Mouse (Mus musculus): Measurements from ENCODE around the gene Lpcat1. TPM values are rescaled to one million over a fixed set of nuclear protein-coding genes. Genes with fewer than 3 reads are reported as not detected.

Lpcat1 gene
- total RNA-seq, 2 experiments from 2014 or later, result 40.8 to 47.2 TPM

DNA sequence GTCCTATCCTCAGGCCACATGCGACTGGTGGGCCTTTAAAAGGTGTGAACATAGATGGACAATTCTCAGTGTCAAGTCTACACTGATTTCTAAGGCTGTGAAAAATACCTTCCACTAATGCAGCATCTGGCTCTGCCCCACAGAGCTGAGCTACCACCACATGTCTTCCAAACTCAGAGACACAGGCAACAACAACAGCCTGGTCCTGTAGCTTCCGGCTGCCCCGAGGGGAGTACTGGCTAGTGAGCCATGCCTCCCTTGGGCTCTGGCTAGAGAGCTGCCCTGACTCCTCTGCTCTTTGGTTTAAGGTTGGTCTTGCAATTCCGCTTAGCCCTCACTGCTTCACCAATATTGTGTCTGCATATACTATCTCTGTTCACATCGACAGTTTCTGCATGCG lies 16.3 kb downstream of the Lpcat1 start:
- Histone ChIP-seq H3K27ac (no peak overlapping the region), H3K4me3 (no peak overlapping the region)
- TF ChIP-seq CTCF (IDR thresholded peaks at IDR 0.05), result no peak
- DNase-seq (ENCODE audit: extremely low spot score in 1 of 2, low spot score in 2 of 2), result no peak
- intact Hi-C loops (cut with DNase I), result no loop called here

DNA sequence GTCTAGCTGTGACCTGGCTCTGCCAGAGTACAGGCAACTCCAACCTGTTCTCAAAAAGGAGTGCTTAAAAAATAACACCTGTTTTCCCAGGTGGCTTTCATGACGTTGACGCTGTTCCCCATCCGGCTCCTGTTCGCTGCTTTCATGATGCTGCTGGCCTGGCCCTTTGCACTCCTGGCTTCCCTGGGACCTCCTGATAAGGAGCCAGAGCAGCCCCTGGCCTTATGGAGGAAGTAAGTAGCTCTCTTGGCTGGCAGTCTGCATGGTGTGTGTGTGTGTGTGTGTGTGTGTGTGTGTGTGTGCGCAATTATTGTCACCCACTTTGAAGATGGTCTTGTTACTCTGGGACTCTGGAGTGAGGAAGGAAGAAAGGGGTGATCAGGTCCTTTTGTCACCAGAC lies 17.2 kb downstream of the Lpcat1 start:
- TF ChIP-seq CTCF (IDR thresholded peaks at IDR 0.05), result no peak
- Histone ChIP-seq H3K4me3 (no peak overlapping the region), H3K27ac (no peak overlapping the region)
- DNase-seq (ENCODE audit: extremely low spot score in 1 of 2, low spot score in 2 of 2), result no peak
- intact Hi-C loops (cut with DNase I), result no loop called here

DNA sequence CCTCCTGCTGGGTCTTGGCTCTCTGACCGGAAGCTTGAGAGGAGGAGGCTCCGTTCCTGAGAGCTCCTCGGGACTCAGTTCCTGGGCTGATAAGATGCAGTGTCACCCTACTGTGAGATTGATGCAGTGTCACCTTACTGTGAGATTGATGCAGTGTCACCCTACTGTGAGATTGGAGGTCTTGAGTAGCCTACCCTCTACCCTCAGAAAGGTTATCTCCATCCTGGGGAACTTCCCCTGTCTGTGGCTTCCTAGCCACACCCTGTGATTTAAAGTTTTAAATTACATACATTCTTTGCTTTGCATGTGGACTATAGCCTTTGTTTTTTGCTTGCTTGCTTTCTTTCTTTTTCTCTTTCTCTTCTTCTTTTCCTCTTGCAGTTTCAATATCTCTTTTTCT lies 21.1 kb downstream of the Lpcat1 start:
- no peak for DNase-seq (ENCODE audit: extremely low spot score in 1 of 2, low spot score in 2 of 2)
- intact Hi-C loops (cut with DNase I), result no loop called here
- H3K4me3 ChIP-seq, result no peak overlapping the region
- no peak for TF ChIP-seq CTCF (IDR thresholded peaks at IDR 0.05)
- no peak overlapping the region for H3K27ac ChIP-seq

DNA sequence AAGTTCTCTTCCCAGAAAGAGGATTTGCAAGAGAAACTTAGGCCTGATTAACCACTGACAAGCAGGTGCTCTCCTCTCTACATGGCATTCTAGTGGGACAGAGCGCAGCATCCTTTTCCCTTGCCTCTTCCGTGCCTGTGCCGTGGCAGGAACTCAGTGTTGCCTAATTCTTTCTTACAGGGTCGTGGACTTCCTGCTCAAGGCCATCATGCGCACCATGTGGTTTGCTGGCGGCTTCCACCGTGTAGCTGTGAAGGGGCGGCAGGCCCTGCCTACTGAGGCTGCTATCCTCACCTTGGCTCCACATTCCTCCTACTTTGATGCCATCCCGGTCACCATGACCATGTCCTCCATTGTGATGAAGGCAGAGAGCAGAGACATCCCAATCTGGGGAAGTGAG lies 21.7 kb downstream of the Lpcat1 start:
- no peak overlapping the region for H3K27ac ChIP-seq
- intact Hi-C loops (cut with DNase I), result no loop called here
- TF ChIP-seq CTCF (IDR thresholded peaks at IDR 0.05), result no peak
- no peak overlapping the region for H3K4me3 ChIP-seq
- DNase-seq (ENCODE audit: extremely low spot score in 1 of 2, low spot score in 2 of 2), result no peak

DNA sequence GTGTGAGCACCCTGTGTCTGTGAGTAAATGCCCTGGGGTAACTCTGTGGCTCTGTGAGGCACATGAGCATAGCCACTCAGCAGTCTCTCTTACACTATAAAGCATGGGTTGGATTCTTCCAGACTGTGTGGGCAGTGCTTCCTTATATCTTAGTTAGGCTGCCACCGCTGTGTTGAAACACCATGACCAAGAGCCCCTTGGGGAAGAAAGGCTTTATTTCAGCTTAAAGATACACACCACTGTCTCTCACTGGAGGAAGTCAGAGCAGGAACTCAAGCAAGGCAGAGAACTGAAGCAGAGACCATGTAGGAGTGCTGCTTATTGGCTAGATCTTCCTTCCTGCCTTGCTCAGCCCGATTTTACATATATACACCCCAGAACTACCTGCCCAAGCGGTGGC lies 23.0 kb downstream of the Lpcat1 start:
- peak overlapping the region; percentile 13; the same call in 1 of the 2 replicates for H3K27ac ChIP-seq
- intact Hi-C loops (cut with DNase I), result no loop called here
- TF ChIP-seq CTCF (IDR thresholded peaks at IDR 0.05), result no peak
- no peak overlapping the region for H3K4me3 ChIP-seq
- DNase-seq (ENCODE audit: extremely low spot score in 1 of 2, low spot score in 2 of 2), result no peak

DNA sequence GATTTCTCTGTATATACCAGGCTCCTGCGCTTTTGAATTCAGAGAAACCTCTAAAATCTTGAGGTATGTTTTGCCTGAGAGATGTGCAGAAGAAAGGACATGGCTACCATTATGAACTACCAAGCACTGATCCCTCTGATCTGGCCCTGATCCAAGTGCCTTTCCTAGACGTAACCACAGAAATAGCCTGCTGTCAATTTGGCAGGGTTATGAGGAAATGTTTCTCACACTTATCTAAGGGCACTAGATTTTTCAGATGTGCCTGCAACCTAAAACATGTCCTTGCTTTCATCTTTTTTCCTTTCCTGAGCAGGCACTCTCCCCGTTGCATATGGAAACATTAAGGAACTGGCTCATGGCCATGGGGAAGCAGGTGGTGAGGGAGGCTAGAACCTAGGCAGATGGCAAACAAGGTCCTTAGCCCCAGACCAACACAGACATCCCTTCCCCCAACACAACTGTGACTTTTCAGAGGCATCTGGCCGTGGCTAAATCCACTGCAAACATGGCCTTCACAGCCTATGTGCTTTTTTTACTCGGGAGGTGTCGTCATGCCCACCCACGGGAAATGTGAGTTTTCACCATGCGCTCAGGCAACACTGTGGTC lies 23.7 kb downstream of the Lpcat1 start:
- peak in 1 of 2 experiments; percentile 26 for DNase-seq (ENCODE audit: extremely low spot score in 1 of 2, low spot score in 2 of 2)
- Histone ChIP-seq H3K4me3 (no peak overlapping the region), H3K27ac (peak overlapping the region; percentile 13; the same call in 1 of the 2 replicates)
- intact Hi-C loops (cut with DNase I), result no loop called here
- TF ChIP-seq CTCF (IDR thresholded peaks at IDR 0.05), result no peak

DNA sequence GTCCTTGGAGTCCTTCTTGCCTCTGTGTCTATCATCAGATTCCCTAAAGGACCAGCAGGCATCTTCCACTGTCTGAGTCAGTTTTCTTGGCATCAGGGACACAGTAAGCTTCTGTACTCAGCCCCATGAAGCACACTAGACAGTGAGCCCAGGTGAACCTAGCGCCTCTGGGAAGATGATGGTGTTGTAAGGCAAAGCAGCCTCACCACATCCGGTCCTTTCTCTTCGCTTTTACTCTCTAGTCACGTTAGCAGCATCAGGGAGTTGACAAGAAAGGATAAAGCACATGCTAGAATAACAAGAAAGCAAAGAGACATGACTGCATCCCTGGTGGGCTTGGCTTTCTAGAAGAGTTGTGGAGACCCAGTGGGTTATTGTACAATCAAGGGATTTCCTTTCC lies 26.2 kb downstream of the Lpcat1 start:
- intact Hi-C loops (cut with DNase I), result no loop called here
- DNase-seq (ENCODE audit: extremely low spot score in 1 of 2, low spot score in 2 of 2), result no peak
- Histone ChIP-seq H3K27ac (no peak overlapping the region), H3K4me3 (no peak overlapping the region)
- no peak for TF ChIP-seq CTCF (IDR thresholded peaks at IDR 0.05)

DNA sequence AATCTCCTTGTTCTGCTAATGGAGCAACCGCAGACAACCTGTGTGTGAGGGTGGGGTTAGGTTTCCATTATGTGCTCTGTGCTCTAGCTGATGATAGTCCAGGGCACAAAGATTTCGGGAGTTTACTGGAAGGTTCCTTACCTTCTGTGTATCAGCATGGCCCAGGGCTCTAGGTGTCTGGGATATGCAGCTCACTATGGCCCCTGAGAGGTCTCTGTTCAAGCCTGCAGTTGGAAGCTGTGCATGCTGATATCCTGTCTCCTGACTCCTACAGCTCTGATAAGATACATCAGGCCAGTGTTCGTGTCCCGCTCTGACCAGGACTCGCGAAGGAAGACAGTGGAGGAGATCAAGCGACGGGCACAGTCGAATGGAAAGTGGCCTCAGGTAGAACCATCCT lies 27.5 kb downstream of the Lpcat1 start:
- TF ChIP-seq CTCF (IDR thresholded peaks at IDR 0.05), result no peak
- H3K27ac ChIP-seq, result no peak overlapping the region
- intact Hi-C loops (cut with DNase I), result no loop called here
- no peak for DNase-seq (ENCODE audit: extremely low spot score in 1 of 2, low spot score in 2 of 2)
- no peak overlapping the region for H3K4me3 ChIP-seq

DNA sequence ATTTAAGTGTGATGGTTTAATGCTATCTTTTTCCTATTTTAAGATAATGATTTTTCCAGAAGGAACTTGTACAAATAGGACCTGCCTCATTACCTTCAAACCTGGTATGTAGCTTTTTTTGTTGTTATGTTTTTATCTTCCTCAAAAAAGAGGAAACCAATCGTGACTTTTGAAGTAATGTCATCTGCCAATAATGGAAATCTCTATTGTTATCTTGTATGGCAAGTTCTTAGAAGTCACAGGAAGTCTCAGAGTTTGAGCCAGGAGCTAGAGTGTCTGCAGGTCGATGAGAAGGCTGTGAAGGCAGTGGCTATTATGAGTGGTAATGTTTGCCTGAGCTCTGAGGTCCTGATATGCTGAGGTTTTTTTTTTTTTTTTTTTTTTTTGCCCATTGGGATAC lies 29.1 kb downstream of the Lpcat1 start:
- DNase-seq (ENCODE audit: extremely low spot score in 1 of 2, low spot score in 2 of 2), result no peak
- Histone ChIP-seq H3K4me3 (no peak overlapping the region), H3K27ac (no peak overlapping the region)
- intact Hi-C loops (cut with DNase I), result no loop called here
- no peak for TF ChIP-seq CTCF (IDR thresholded peaks at IDR 0.05)

DNA sequence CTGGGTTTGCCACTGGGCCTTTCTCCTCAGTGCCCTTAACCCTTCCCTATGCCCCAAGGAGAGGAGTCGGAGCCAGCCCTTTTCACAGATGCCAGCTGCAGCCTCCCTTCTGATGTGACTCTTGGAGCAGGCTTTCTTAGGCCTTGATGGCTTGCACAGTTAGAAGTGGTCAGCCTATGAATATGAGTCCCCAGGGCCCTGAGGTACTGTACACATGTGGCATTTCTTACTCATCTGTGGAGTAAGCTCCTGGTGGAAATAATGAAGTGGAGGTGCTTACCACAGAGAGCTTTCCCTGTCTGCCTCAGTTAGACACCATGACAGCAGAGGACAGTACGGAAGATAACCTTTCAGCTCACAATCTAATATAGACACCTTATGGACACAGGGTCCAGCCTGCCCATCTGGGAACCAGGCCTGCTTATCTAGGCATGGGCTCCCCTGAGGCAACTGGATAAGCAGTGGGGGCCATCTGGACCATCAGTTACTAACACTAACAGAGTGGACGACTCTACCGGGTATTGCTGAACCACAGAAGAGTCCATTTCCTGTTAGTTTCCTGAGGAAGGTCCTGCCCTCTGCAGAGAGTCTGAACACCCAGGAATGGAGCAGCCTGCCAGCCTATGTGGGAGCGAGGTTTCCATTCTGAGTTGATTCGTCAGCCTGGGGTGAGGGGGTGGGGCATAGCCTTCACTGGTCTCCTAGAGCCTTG lies 33.1 kb downstream of the Lpcat1 start:
- intact Hi-C loops (cut with DNase I), result no loop called here
- TF ChIP-seq CTCF (IDR thresholded peaks at IDR 0.05), result no peak
- Histone ChIP-seq H3K4me3 (no peak overlapping the region), H3K27ac (no peak overlapping the region)
- DNase-seq (ENCODE audit: extremely low spot score in 1 of 2, low spot score in 2 of 2), result no peak

DNA sequence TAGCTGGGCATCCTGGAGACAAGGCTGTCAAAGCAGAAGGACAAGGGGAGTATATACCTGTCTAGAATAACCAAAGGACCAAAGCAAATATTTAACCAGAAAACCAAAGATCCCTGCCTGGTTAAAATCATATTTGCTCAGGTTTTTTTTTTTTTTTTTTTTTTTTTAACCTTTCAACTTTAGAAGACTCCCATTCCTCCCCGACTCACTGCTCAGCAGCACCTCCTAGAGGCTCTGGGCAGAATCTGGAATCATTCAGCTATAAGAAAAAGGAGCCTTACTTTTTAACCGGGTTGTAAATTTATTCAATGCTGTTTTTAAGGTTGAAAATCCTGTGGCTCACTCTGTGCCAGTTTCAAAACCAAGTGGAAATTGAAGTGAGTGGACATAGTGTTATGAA lies 35.7 kb downstream of the Lpcat1 start:
- H3K27ac ChIP-seq, result no peak overlapping the region
- intact Hi-C loops (cut with DNase I), result no loop called here

DNA sequence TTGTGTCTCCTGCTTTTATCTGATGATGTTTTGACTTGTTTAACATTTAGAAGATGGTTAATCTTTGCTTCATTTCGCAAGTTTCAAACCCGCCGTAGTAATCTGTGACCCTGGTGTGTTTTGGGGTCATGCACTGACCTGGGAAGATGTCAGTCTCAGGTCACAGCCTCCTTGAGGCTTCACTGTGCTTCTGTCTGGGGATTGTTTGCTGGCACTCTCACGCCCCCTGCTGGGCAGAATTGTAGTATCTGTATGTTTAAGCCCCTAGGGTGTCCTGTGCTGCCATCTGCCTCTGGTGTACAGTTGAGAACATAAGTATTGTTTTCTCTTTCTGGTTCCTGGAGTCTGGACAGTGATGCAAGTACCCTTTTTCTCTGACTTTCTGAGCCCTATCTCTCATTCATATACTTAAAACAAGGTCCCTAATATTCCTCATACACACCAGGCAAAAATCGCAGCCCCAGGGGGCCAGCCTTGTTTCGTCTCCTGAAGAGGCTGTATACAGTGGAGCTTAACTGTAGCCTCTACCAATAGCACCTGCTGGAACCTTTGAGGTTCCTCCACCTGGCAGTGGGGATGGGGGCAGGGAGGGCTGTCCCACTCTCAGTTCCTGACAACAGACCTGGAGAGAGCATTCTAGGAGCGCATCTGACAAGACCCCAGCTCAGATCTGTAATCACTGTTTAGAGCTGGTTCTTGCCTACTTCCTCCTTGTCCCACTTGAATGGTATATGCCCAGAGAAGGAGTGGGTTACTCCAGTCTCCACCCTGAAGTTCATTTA lies 38.9 kb downstream of the Lpcat1 start:
- peak; percentile 96 for TF ChIP-seq CTCF (IDR thresholded peaks at IDR 0.05)

More for the DNA sequence above, 35.7 kb downstream of the Lpcat1 start:
- no peak for DNase-seq (ENCODE audit: extremely low spot score in 1 of 2, low spot score in 2 of 2)
- H3K4me3 ChIP-seq, result no peak overlapping the region
- TF ChIP-seq CTCF (IDR thresholded peaks at IDR 0.05), result peak; percentile 58

More for the DNA sequence above, 38.9 kb downstream of the Lpcat1 start:
- DNase-seq (ENCODE audit: extremely low spot score in 1 of 2, low spot score in 2 of 2), result peak; percentile 83 to 87
- no peak overlapping the region for H3K27ac ChIP-seq
- no peak overlapping the region for H3K4me3 ChIP-seq
- intact Hi-C loops (cut with DNase I), result loop anchor here (1.0 to 2.0 kb wide), 2 partner anchors 37 to 80 kb away; no protein-coding TSS in a partner anchor

All from left cerebral cortex, adult 2 months (tissue).